Mouse (Mus musculus) 3134 (cell line): ENCODE data around the gene Ebna1bp2.

Experiments
- DNase-seq: peaks from one replicate; pipeline ENCODE4 v3.0.0-alpha.2; 2011; ENCODE audit warnings: low spot score; ENCODE audit not compliant: insufficient read length; ENCODE audit errors: extremely low read depth

Ebna1bp2 gene

GRCm38 (mm10) chr4:118620279-118620966, at the start of gene Ebna1bp2, which contains the start of gene Cfap57:
Gene Ebna1bp2 (plus strand): TSS chr4:118620799.
Gene Cfap57 (minus strand): TSS chr4:118620777.
- peak; percentile 79 for DNase-seq

- no peak for DNase-seq
These were observed 49.2 kb upstream of the Ebna1bp2 start for GRCm38 (mm10) chr4:118571441-118571840.

- no peak for DNase-seq
These were observed 44.5 kb upstream of the Ebna1bp2 start for GRCm38 (mm10) chr4:118576097-118576496.

GRCm38 (mm10) chr4:118579313-118579712, 41.3 kb upstream of the Ebna1bp2 start:
- no peak for DNase-seq

GRCm38 (mm10) chr4:118581508-118581907, 39.1 kb upstream of the Ebna1bp2 start:
- DNase-seq = no peak

- DNase-seq = no peak
These were observed 38.0 kb upstream of the Ebna1bp2 start for GRCm38 (mm10) chr4:118582629-118583028.

GRCm38 (mm10) chr4:118589053-118589732, 31.4 kb upstream of the Ebna1bp2 start:
- no peak for DNase-seq

GRCm38 (mm10) chr4:118589733-118590130, 30.9 kb upstream of the Ebna1bp2 start:
- no peak for DNase-seq

GRCm38 (mm10) chr4:118604065-118604464, 16.5 kb upstream of the Ebna1bp2 start:
- DNase-seq = no peak

GRCm38 (mm10) chr4:118609836-118610235, 10.8 kb upstream of the Ebna1bp2 start:
- no peak for DNase-seq

GRCm38 (mm10) chr4:118612619-118613018, 8.0 kb upstream of the Ebna1bp2 start:
- DNase-seq = no peak

- DNase-seq = no peak
These were observed 5.2 kb upstream of the Ebna1bp2 start for GRCm38 (mm10) chr4:118615412-118615811.

GRCm38 (mm10) chr4:118620967-118621320, 345 bp downstream of the Ebna1bp2 start:
- no peak for DNase-seq

- no peak for DNase-seq
These were observed 1.2 kb downstream of the Ebna1bp2 start for GRCm38 (mm10) chr4:118621781-118622180.

- no peak for DNase-seq
These were observed 9.7 kb downstream of the Ebna1bp2 start for GRCm38 (mm10) chr4:118630261-118630660.

- no peak for DNase-seq
These were observed 22.0 kb downstream of the Ebna1bp2 start for GRCm38 (mm10) chr4:118642346-118643190.

- no peak for DNase-seq
These were observed 24.6 kb downstream of the Ebna1bp2 start for GRCm38 (mm10) chr4:118645234-118645633.

- DNase-seq = no peak
These were observed 38.1 kb downstream of the Ebna1bp2 start, which contains the start of gene Olfr62 for GRCm38 (mm10) chr4:118658652-118659051. Gene Olfr62 (plus strand): TSS chr4:118658952.
